Mouse (Mus musculus) lung, postnatal 0 days (tissue): ENCODE measurements around the gene Pard3b.

Experiments used
- CTCF ChIP-seq: IDR thresholded peaks from 2 replicates; pipeline ENCODE4 v1.5.1; 2016; ENCODE audit warnings: antibody characterized with exemption, mild to moderate bottlenecking
- EP300 ChIP-seq: IDR thresholded peaks from 2 replicates; pipeline ENCODE4 v1.6.1; 2016; ENCODE audit warnings: antibody characterized with exemption, mild to moderate bottlenecking, control low read depth

DNA sequence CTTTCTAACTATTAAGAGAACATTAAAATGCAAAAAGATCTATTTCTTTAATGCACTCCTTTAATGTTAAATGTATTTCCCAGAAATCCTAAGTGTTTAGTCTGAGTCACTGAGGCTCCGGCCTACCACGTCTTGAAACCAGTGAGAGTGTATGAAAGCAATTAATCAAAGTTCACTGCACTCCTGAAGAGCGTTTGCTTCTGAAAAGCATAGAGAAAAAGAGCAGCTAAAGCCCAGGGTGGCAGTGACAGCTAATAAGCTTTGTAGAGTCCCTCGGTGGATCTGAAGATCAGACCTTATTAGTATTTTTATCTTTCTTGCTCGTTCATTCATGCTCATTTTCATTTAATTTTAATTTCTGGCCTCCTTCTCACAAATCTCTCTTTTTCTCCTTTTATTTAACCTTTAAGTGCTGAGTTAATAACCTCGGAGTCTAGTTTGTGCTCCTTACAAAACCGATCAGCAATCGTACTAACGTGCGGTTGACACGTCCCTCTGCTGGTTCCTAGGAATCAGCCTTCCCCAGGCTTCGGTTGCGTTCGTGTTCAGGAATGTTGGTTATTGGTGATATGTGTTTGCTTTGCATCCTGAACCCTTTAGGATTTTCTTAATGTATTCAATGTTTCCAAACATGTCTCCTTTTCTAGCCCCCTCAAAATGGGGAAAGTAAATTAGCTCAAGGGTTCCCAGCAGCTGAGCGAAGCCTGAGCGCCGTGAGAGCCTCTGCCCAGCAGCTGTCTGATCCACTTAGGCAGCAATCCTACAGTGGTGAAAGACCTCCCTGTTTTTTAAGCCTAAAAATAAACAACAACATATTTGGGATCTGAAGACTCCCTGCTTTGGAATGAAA lies 790.9 kb downstream of the Pard3b start:
- TF ChIP-seq CTCF, result no peak
- TF ChIP-seq EP300, result no peak
